Mouse (Mus musculus): ENCODE measurements at regions not wholly inside any gene's neighbourhood (a gene's known extent, or its start where the extent isn't known, plus 50 kb on each side); places are given as distances from the start of the nearest gene placed in this dataset.

- no peak for DNase-seq
Measured at GRCm38 (mm10) chr2:138827813-138828570, 571.6 kb downstream of the Btbd3 start.

GRCm38 (mm10) chr2:138838846-138839245, 582.5 kb downstream of the Btbd3 start:
- DNase-seq: no peak

- DNase-seq: no peak
Measured at GRCm38 (mm10) chr2:138859121-138859520, 602.8 kb downstream of the Btbd3 start.

- no peak for DNase-seq
Measured at GRCm38 (mm10) chr2:138896563-138896962, 597.1 kb upstream of the Sptlc3 start.

GRCm38 (mm10) chr2:138897101-138897500, 596.6 kb upstream of the Sptlc3 start:
- no peak for DNase-seq

- DNase-seq: no peak
Measured at GRCm38 (mm10) chr2:138937165-138937564, 556.5 kb upstream of the Sptlc3 start.

- no peak for DNase-seq
Measured at GRCm38 (mm10) chr2:138939367-138939766, 554.3 kb upstream of the Sptlc3 start.

- DNase-seq: no peak
Measured at GRCm38 (mm10) chr2:138966110-138966790, 527.5 kb upstream of the Sptlc3 start.

- DNase-seq: no peak
Measured at GRCm38 (mm10) chr2:138974548-138974947, 519.2 kb upstream of the Sptlc3 start.

- no peak for DNase-seq
Measured at GRCm38 (mm10) chr2:138990031-138990430, 503.7 kb upstream of the Sptlc3 start.

- no peak for DNase-seq
Measured at GRCm38 (mm10) chr2:139032105-139032812, 461.5 kb upstream of the Sptlc3 start.

GRCm38 (mm10) chr2:139034800-139035199, 458.9 kb upstream of the Sptlc3 start:
- no peak for DNase-seq

GRCm38 (mm10) chr2:139041671-139042273, 451.9 kb upstream of the Sptlc3 start:
- no peak for DNase-seq

GRCm38 (mm10) chr2:139044684-139045083, 449.0 kb upstream of the Sptlc3 start:
- no peak for DNase-seq

- DNase-seq: no peak
Measured at GRCm38 (mm10) chr2:139055249-139055648, 438.5 kb upstream of the Sptlc3 start.

- DNase-seq: no peak
Measured at GRCm38 (mm10) chr2:139069276-139069961, 424.3 kb upstream of the Sptlc3 start.

- DNase-seq: no peak
Measured at GRCm38 (mm10) chr2:139071690-139072089, 422.0 kb upstream of the Sptlc3 start.

- DNase-seq: no peak
Measured at GRCm38 (mm10) chr2:139093487-139094066, 400.1 kb upstream of the Sptlc3 start.

GRCm38 (mm10) chr2:139111669-139112068, 382.0 kb upstream of the Sptlc3 start:
- DNase-seq: no peak

GRCm38 (mm10) chr2:139114523-139114922, 379.2 kb upstream of the Sptlc3 start:
- no peak for DNase-seq

- DNase-seq: no peak
Measured at GRCm38 (mm10) chr2:139120905-139121304, 372.8 kb upstream of the Sptlc3 start.

GRCm38 (mm10) chr2:139132121-139132520, 361.6 kb upstream of the Sptlc3 start:
- no peak for DNase-seq
